Mouse (Mus musculus) liver, postnatal 0 days (tissue): ENCODE data around the gene Ggcx.
A peak's percentile ranks its signal among the peaks of the same experiment; 100 is the strongest.

Experiments
- CTCF ChIP-seq: sonication (generic); IDR thresholded peaks from 2 replicates; pipeline ENCODE4 v1.5.1; 2016; ENCODE audit warnings: antibody characterized with exemption, low read depth
- EP300 ChIP-seq: IDR thresholded peaks from 2 replicates; pipeline ENCODE4 v1.6.1; 2016; ENCODE audit warnings: antibody characterized with exemption, low read depth, mild to moderate bottlenecking

DNA sequence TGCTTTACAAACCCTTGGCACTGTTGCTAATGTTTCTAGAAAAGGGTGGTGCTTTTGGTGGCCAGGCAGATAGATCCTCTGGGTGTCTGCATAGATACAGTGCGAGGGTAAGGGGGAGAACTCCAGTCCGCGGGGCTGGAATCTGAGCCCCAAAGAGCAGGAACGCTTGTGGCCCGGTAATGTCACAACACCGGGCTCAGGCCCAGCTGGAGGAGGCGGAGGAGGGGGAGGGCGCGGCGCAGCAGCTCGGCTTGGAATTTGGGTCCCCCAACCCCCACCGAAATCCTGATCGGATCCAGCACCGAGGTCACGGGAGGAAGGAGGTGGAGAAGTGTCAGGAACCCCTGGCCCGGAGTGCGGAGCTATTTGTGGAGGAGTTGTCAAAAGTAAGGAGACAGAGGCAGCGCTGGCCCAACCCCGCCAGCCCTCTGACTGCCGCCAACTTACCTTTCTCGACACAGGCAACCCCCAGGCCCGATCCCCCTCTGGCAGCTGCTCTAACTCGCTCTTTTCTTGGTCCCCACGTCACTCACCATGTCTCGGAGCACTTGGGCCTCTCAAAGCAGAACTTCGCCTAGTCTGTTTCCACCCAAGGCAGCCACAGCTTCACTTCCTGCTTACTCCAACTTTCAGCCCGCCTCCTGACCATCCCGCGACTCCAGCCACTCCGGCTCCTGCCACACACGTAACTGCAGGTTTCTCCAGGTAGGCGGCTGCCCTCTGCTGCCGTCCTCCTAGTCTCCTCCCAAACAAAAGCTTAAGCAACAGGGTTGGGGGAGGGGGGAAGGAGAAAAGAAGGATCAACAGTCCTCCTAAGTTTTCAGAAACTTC is 24.0 kb upstream of the Ggcx start, which contains the start of gene Vamp8:
- TF ChIP-seq CTCF (peak; percentile 50), EP300 (peak; percentile 23; the same call in 1 of the 2 replicates)
